Mouse (Mus musculus) E14TG2a.4 (cell line): ENCODE measurements at regions not wholly inside any gene's neighbourhood (a gene's known extent, or its start where the extent isn't known, plus 50 kb on each side); places are given as distances from the start of the nearest gene placed in this dataset.

Experiments
- H3K27me3 ChIP-seq: 2 replicates; pipeline ENCODE4 v1.6.1; 2014; ENCODE audit warnings: low read length, control low read depth; ENCODE audit not compliant: insufficient read depth
- H3K36me3 ChIP-seq: 2 replicates; pipeline ENCODE4 v1.6.1; 2014; ENCODE audit warnings: low read length, control low read depth; ENCODE audit not compliant: insufficient read depth
- H3K4me1 ChIP-seq: replicated peaks from 2 replicates; pipeline ENCODE4 v1.6.1; 2014; ENCODE audit warnings: low read depth, low read length, control low read depth
- H3K4me3 ChIP-seq: replicated peaks from 2 replicates; pipeline ENCODE4 v1.5.1; 2014; ENCODE audit warnings: mild to moderate bottlenecking, low read length
- H3K9me3 ChIP-seq: 2 replicates; pipeline ENCODE4 v1.6.1; 2014; ENCODE audit warnings: low read length, control low read depth
- CTCF ChIP-seq: conservative IDR thresholded peaks from 2 replicates; pipeline ENCODE4 v1.5.1; 2014; ENCODE audit warnings: low read length
- NANOG ChIP-seq: IDR thresholded peaks from 2 replicates; pipeline ENCODE4 v1.6.1; 2014; ENCODE audit warnings: borderline replicate concordance, low read length, mixed read lengths
- POU5F1 ChIP-seq: IDR thresholded peaks from 2 replicates; pipeline ENCODE4 v1.6.1; 2014; ENCODE audit warnings: low read length, borderline replicate concordance

GRCm38 (mm10) chr7:68480336-68480735, 206.7 kb downstream of the Fam169b start:
- TF ChIP-seq POU5F1: no peak
- no peaks in the 10 kb centered on the region for H3K9me3 ChIP-seq
- H3K4me3 ChIP-seq: no peak overlapping the region
- H3K27me3 ChIP-seq: peaks cover 16% of the 10 kb centered on the region
- H3K4me1 ChIP-seq: no peaks in the 10 kb centered on the region
- no peaks in the 10 kb centered on the region for H3K36me3 ChIP-seq

- H3K4me1 ChIP-seq: no peaks in the 10 kb centered on the region
- no peak for TF ChIP-seq NANOG
- no peak for TF ChIP-seq POU5F1
- no peak for TF ChIP-seq CTCF
- H3K36me3 ChIP-seq: no peaks in the 10 kb centered on the region
- H3K4me3 ChIP-seq: no peak overlapping the region
- peaks cover 13% of the 10 kb centered on the region for H3K27me3 ChIP-seq
- H3K9me3 ChIP-seq: no peaks in the 10 kb centered on the region
These were observed 204.4 kb downstream of the Fam169b start for GRCm38 (mm10) chr7:68478044-68478443.

- Histone ChIP-seq H3K27me3 (no peaks in the 10 kb centered on the region), H3K9me3 (peaks cover 13% of the 10 kb centered on the region), H3K4me1 (no peaks in the 10 kb centered on the region), H3K4me3 (no peak overlapping the region), H3K36me3 (no peaks in the 10 kb centered on the region)
- no peak for TF ChIP-seq NANOG
- TF ChIP-seq CTCF: no peak
- no peak for TF ChIP-seq POU5F1
These were observed 199.2 kb downstream of the Fam169b start for GRCm38 (mm10) chr7:68472800-68473199.

GRCm38 (mm10) chr7:68470983-68471382, 197.3 kb downstream of the Fam169b start:
- TF ChIP-seq NANOG: no peak
- no peak for TF ChIP-seq CTCF
- TF ChIP-seq POU5F1: no peak
- Histone ChIP-seq H3K27me3 (no peaks in the 10 kb centered on the region), H3K36me3 (no peaks in the 10 kb centered on the region), H3K9me3 (peaks cover 13% of the 10 kb centered on the region), H3K4me1 (no peaks in the 10 kb centered on the region), H3K4me3 (no peak overlapping the region)

GRCm38 (mm10) chr7:68468574-68468973, 194.9 kb downstream of the Fam169b start:
- Histone ChIP-seq H3K4me3 (no peak overlapping the region), H3K9me3 (peaks cover 13% of the 10 kb centered on the region), H3K4me1 (0 out of 2 replicates have a peak, but pooled peaks cover 3% of the 10 kb centered on the region), H3K36me3 (no peaks in the 10 kb centered on the region), H3K27me3 (no peaks in the 10 kb centered on the region)
- no peak for TF ChIP-seq NANOG
- TF ChIP-seq POU5F1: no peak
- TF ChIP-seq CTCF: no peak

GRCm38 (mm10) chr7:68457842-68458241, 184.2 kb downstream of the Fam169b start:
- no peaks in the 10 kb centered on the region for H3K36me3 ChIP-seq
- TF ChIP-seq POU5F1 (no peak), CTCF (no peak), NANOG (no peak)
- no peaks in the 10 kb centered on the region for H3K9me3 ChIP-seq
- H3K4me3 ChIP-seq: no peak overlapping the region
- no peaks in the 10 kb centered on the region for H3K27me3 ChIP-seq
- H3K4me1 ChIP-seq: no peaks in the 10 kb centered on the region

- TF ChIP-seq CTCF (no peak), POU5F1 (no peak), NANOG (no peak)
- Histone ChIP-seq H3K4me3 (no peak overlapping the region), H3K4me1 (no peaks in the 10 kb centered on the region), H3K27me3 (no peaks in the 10 kb centered on the region), H3K36me3 (no peaks in the 10 kb centered on the region), H3K9me3 (no peaks in the 10 kb centered on the region)
These were observed 181.8 kb downstream of the Fam169b start for GRCm38 (mm10) chr7:68455451-68455850.

GRCm38 (mm10) chr7:68453028-68453692, 179.5 kb downstream of the Fam169b start:
- TF ChIP-seq POU5F1: no peak
- TF ChIP-seq NANOG: no peak
- TF ChIP-seq CTCF: no peak
- Histone ChIP-seq H3K4me1 (no peaks in the 10 kb centered on the region), H3K9me3 (no peaks in the 10 kb centered on the region), H3K27me3 (no peaks in the 10 kb centered on the region), H3K36me3 (no peaks in the 10 kb centered on the region), H3K4me3 (no peak overlapping the region)
